Mouse (Mus musculus): ENCODE data around the gene Vmn1r59. TPM values are rescaled to one million over a fixed set of nuclear protein-coding genes. Genes with fewer than 3 reads are reported as not detected.

Gene Vmn1r59
- not detected for polyA plus RNA-seq (2014; fragmentation: Illumina TruSeq; extraction: RNeasy Lipid Tissue Mini Kit (QIAGEN cat#74804); ENCODE audit: low read depth, low replicate concordance)

GRCm38 (mm10) chr7:5456674-5457073, at the start of gene Vmn1r59:
Vmn1r59 (minus strand) TSS chr7:5456774.

GRCm38 (mm10) chr7:5493856-5494255, 37.3 kb upstream of the Vmn1r59 start, which contains the start of gene Vmn2r28:
Vmn2r28 (minus strand) TSS chr7:5493956.

GRCm38 (mm10) chr7:5413296-5413695, 43.3 kb downstream of the Vmn1r59 start, which contains the start of gene Vmn1r58:
Vmn1r58 (minus strand) TSS chr7:5413396.

Other genes with a start within 250 kb of the Vmn1r59 start
- gene Vmn1r57, start 238.3 kb downstream of the Vmn1r59 start, polyA plus RNA-seq (2014; fragmentation: Illumina TruSeq; extraction: RNeasy Lipid Tissue Mini Kit (QIAGEN cat#74804); ENCODE audit: low read depth, low replicate concordance) = not detected
- gene Gm5065, start 106.2 kb downstream of the Vmn1r59 start, polyA plus RNA-seq (2014; fragmentation: Illumina TruSeq; extraction: RNeasy Lipid Tissue Mini Kit (QIAGEN cat#74804); ENCODE audit: low read depth, low replicate concordance) = not detected
- gene Nlrp2, start 105.7 kb downstream of the Vmn1r59 start, polyA plus RNA-seq (2014; fragmentation: Illumina TruSeq; extraction: RNeasy Lipid Tissue Mini Kit (QIAGEN cat#74804); ENCODE audit: low read depth, low replicate concordance) = not detected
- gene Vmn1r58, start 43.4 kb downstream of the Vmn1r59 start, polyA plus RNA-seq (2014; fragmentation: Illumina TruSeq; extraction: RNeasy Lipid Tissue Mini Kit (QIAGEN cat#74804); ENCODE audit: low read depth, low replicate concordance) = not detected
- gene Vmn2r28, start 37.2 kb upstream of the Vmn1r59 start, polyA plus RNA-seq (2014; fragmentation: Illumina TruSeq; extraction: RNeasy Lipid Tissue Mini Kit (QIAGEN cat#74804); ENCODE audit: low read depth, low replicate concordance) = not detected
- not detected for gene Vmn1r60, start 90.5 kb upstream of the Vmn1r59 start, polyA plus RNA-seq (2014; fragmentation: Illumina TruSeq; extraction: RNeasy Lipid Tissue Mini Kit (QIAGEN cat#74804); ENCODE audit: low read depth, low replicate concordance)
- not detected for gene Vmn1r61, start 156.5 kb upstream of the Vmn1r59 start, polyA plus RNA-seq (2014; fragmentation: Illumina TruSeq; extraction: RNeasy Lipid Tissue Mini Kit (QIAGEN cat#74804); ENCODE audit: low read depth, low replicate concordance)
- gene Vmn1r62, start 216.9 kb upstream of the Vmn1r59 start, polyA plus RNA-seq (2014; fragmentation: Illumina TruSeq; extraction: RNeasy Lipid Tissue Mini Kit (QIAGEN cat#74804); ENCODE audit: low read depth, low replicate concordance) = not detected